Mouse (Mus musculus) cerebellum, adult 2 months (tissue): Measurements from ENCODE around the gene Fbf1.

Experiments used
- CTCF ChIP-seq: fragments of 200-500 bp; IDR thresholded peaks from 2 replicates; pipeline ENCODE4 v1.5.1; 2011; ENCODE audit warnings: low read depth, mild to moderate bottlenecking, control low read depth, low read length, moderate library complexity, borderline replicate concordance; ENCODE audit not compliant: insufficient read depth
- POLR2A ChIP-seq: fragments of 200-500 bp; IDR thresholded peaks from 2 replicates; pipeline ENCODE4 v1.6.1; 2011; ENCODE audit warnings: low read length, control low read depth, borderline replicate concordance; ENCODE audit not compliant: insufficient read depth

DNA sequence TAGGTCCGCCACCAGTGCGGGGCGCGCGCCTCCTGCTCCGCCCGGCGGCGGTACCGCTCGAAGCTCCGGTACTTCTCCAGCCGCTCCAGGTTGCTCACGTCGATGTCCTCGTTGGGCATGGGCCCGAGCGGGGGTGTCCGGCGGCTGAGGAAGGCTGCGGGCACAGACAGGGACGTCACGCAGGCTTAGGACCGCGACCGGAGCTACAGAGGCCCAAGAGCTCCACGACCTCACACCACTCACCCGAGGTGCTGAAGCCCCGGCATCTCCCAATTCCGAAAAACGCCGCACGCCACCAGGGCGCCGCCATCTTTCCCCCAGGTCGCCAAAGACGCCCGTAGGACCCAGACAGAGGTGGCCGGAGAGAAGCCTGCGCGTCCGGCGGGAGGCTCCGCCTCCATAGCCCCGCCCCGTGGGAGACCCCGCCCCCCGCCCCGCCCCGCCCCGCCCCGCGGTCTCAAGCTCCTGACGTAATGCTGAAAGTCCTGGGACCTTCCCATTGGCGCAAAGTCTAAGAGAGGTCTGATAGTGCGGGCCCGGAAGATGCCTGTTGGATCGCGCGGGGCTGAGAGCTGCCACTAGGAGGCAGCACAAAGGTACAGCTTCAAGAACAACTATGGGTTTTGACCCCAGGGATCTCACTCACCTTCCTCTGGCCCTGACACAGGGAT, 29.4 kb downstream of the Fbf1 start, which contains the start of gene Mrpl38:
- peak; percentile 69; the same call in 1 of the 2 replicates for TF ChIP-seq CTCF
- TF ChIP-seq POLR2A = peak; percentile 39; the same call in 1 of the 2 replicates
